Mouse (Mus musculus): ENCODE results near the gene Olfr510.

Gene Olfr510

GRCm38 (mm10) chr7:108666118-108666517 lies at the start of gene Olfr510:
TSS of gene Olfr510 (plus strand) at chr7:108666418.
- DNase-seq (ENCODE audit: low read depth, low spot score), result no peak

DNA sequence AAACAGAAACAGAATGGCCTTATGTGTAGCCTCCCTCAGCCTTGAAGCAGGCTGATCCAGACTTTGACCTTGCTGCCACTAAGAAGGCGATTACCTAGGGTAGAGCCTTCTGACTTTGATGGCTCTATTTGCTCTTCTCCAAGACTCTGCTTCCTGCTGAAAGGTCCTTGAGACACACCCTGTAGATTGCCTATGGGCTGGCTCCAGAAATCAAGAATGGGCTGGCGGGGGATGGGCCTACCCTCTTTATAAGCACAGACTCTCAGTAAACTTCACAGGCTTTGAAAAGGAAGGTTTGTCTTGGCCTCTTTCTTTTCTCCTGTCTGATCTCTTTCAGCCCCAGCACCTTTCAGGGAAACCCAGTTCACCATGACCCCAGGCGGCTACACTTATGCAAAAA lies 49.4 kb upstream of the Olfr510 start:
- peak; percentile 90 for DNase-seq (ENCODE audit: low read depth, low spot score)

DNA sequence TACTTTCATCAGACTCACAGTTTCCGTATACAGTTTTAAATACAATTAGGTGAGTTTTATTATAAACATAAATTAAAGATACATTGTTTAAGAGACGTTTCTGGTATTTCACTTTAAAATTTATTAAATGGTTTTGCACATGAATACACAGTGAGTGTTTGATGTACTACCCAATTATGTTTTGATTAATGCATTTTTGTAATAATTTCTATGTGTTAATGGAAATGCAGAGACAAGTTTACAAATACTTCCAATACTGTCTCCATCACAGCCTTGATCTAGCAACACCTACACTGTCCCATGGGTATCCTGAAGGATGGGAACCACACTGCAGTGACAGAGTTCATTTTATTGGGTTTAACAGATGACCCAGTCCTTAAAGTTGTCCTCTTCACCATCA lies 44.7 kb upstream of the Olfr510 start, which contains the start of gene Olfr507:
Gene Olfr507 (plus strand): TSS at position 301 of the 400 bp plus-strand sequence.
- no peak for DNase-seq (ENCODE audit: low read depth, low spot score)

DNA sequence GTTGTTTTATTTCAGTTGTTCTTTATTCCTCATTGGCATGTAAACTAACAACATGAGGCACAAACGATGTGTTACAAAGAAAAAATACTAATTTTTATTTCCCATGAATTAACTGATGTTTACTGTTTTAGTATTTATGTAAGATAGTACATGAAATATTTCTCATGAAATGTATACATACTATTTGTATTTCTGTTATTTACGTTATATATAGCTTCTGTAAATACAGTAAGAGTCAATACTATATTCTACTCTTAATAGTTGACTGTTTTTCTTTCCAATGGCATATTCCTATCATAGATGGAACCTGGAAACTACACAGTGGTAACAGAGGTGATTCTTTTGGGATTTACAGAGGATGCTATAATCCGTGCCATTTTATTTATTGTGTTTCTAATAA lies 36.5 kb upstream of the Olfr510 start, which contains the start of gene Olfr508:
Gene Olfr508 (plus strand): TSS at position 301 of the 400 bp plus-strand sequence.
- DNase-seq (ENCODE audit: low read depth, low spot score), result no peak

GRCm38 (mm10) chr7:108651806-108652205 lies 14.4 kb upstream of the Olfr510 start, which contains the start of gene Olfr509:
TSS of gene Olfr509 (minus strand) at chr7:108651906.
- DNase-seq (ENCODE audit: low read depth, low spot score), result no peak

- DNase-seq (ENCODE audit: low read depth, low spot score), result peak; percentile 91
Measured at GRCm38 (mm10) chr7:108662419-108662818, 3.8 kb upstream of the Olfr510 start.

DNA sequence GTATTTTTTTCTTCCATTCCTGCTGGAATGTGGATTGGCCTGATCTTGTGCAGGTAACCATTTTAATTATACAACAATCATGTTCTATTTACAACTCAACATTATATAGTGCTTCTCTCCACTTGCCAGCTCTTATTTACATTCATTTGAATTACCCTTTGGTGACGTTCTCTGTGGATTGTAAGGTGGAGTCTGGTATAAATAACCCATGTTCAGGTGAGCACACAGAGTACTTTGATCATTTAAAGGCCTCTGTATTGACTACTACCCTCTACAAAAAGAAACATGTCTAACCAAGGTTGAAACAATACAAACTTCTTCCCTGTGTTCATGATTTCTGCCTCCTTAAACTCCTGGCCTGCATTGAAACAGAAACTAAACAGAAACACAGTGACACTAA lies 4.8 kb downstream of the Olfr510 start:
- DNase-seq (ENCODE audit: low read depth, low spot score), result no peak

DNA sequence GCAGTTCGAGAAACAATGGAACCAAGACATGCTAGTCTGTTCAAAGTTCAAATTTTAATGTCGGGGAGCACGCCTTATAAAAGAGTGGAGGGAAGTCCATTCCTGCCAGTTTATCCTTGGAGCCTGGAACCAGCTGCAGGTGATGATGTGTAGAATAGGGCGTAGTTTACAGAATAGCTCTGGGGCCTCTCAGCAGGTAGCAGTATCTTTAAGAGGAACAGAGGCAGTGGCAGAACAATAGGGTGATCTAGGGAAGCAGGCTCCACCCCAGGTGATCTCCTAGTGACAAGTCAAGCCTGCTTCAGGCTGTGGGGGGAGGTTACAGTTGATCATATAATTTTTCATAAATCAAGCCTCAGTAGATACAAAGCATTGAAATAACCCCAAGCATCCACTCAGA lies 12.7 kb downstream of the Olfr510 start:
- DNase-seq (ENCODE audit: low read depth, low spot score), result peak; percentile 82

DNA sequence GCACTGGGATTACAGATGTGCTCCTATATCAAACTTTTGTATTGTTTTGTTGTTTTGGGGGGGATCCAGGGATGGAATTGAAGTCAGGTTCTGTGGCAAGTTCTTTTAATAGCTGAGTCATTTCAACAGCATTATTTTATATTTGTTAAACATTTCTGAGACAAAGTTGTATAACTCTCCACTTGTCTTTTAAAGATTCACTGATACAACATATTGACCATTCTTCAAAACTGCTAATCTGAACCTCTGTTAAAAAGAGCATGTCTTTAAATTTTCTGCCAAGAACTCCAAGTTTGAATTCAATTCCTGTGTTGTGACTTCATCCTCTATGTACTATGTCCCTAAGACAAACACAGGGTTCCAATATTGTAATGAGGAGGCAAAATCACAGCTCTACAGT lies 46.8 kb downstream of the Olfr510 start, which contains the start of gene Olfr512:
Gene Olfr512 (plus strand): TSS at position 301 of the 400 bp plus-strand sequence.
- no peak for DNase-seq (ENCODE audit: low read depth, low spot score)
